Mouse (Mus musculus) ES-E14 (cell line): ENCODE results near the gene Itpr1.

Source experiments
- CHD2 ChIP-seq: IDR thresholded peaks from 2 replicates; pipeline ENCODE4 v1.6.1; 2014; ENCODE audit warnings: mild to moderate bottlenecking, low read depth, low read length, inconsistent platforms
- MAFK ChIP-seq: IDR thresholded peaks from 2 replicates; pipeline ENCODE4 v1.6.1; 2014; ENCODE audit warnings: mild to moderate bottlenecking, low read depth, low read length, inconsistent platforms; ENCODE audit not compliant: insufficient read depth
- ZC3H11A ChIP-seq: IDR thresholded peaks from 2 replicates; pipeline ENCODE4 v1.6.1; 2012; ENCODE audit warnings: low read depth, mild to moderate bottlenecking, inconsistent platforms, low read length, borderline replicate concordance

DNA sequence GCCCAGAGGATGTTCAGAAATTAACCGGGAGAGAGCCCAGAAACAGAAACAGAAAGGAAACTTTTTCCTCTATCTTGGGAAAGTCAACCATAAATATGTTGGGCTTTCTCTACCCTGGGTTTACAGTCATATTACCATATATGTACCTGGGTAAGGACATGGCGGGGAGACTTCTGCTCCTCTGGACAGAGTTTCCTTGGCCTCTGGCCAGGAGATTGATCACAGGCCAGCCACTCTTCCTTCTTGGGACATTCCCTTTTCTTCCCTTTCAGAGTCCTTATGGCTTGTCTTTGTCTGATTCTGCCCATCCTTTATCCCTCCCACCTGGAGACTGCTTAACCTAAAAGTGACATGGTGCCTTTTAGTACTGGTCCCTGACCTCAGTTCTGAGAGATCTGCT is 12.1 kb downstream of the Itpr1 start:
- TF ChIP-seq CHD2 (no peak), ZC3H11A (no peak), MAFK (no peak)
